Mouse (Mus musculus): ENCODE data around the gene Ankrd44. TPM values are rescaled to one million over a fixed set of nuclear protein-coding genes. Genes with fewer than 3 reads are reported as not detected.

Gene Ankrd44
- total and polyA plus RNA-seq, 3 experiments = 10.2 to 10.7 (median 10.2) TPM

- Histone ChIP-seq H3K4me3 (no peak overlapping the region), H3K27ac (no peak overlapping the region), H3K36me3 (ENCODE audit: control insufficient read depth, insufficient read depth, low read length) (no peaks in the 10 kb centered on the region), H3K4me1 (ENCODE audit: control insufficient read depth, insufficient read depth, low read length) (peaks cover 2% of the 10 kb centered on the region; the same call in 1 of the 2 replicates), H3K9ac (ENCODE audit: low read depth, low read length) (no peak overlapping the region), H3K79me2 (replicated peaks; ENCODE audit: control insufficient read depth, insufficient read depth, low read length) (no peaks in the 10 kb centered on the region), H3K27me3 (ENCODE audit: control insufficient read depth, insufficient read depth, low read length) (no peaks in the 10 kb centered on the region)
- intact Hi-C loops (cut with DNase I) = no loop called here
- DNase-seq = no peak
- WGBS = 97% methylated on average over 7 of the region's 7 CpGs
- TF ChIP-seq CTCF (IDR thresholded peaks at IDR 0.05) (no peak), EP300 (IDR thresholded peaks at IDR 0.05; ENCODE audit: insufficient read depth, low read depth, low read length) (no peak), POLR2A (IDR thresholded peaks at IDR 0.05; ENCODE audit: insufficient read depth, low read depth, low read length) (no peak)
Observed at GRCm38 (mm10) chr1:54856502-54856901, 69.7 kb downstream of the Ankrd44 start.

- WGBS = 76% methylated on average over 3 of the region's 3 CpGs
- TF ChIP-seq EP300 (IDR thresholded peaks at IDR 0.05; ENCODE audit: insufficient read depth, low read depth, low read length) = no peak
- TF ChIP-seq POLR2A (IDR thresholded peaks at IDR 0.05; ENCODE audit: insufficient read depth, low read depth, low read length) = no peak
- no peak for TF ChIP-seq CTCF (IDR thresholded peaks at IDR 0.05)
- intact Hi-C loops (cut with DNase I) = no loop called here
Observed at GRCm38 (mm10) chr1:54855970-54856369, 70.2 kb downstream of the Ankrd44 start.

GRCm38 (mm10) chr1:54854388-54854787 lies 71.8 kb downstream of the Ankrd44 start:
- WGBS = 88% methylated on average over 1 of the region's 1 CpGs
- peaks cover 2% of the 10 kb centered on the region; the same call in 1 of the 2 replicates for H3K4me1 ChIP-seq (ENCODE audit: control insufficient read depth, insufficient read depth, low read length)
- no peak overlapping the region for H3K9ac ChIP-seq (ENCODE audit: low read depth, low read length)
- intact Hi-C loops (cut with DNase I) = no loop called here
- DNase-seq = no peak
- no peaks in the 10 kb centered on the region for H3K36me3 ChIP-seq (ENCODE audit: control insufficient read depth, insufficient read depth, low read length)
- H3K27me3 ChIP-seq (ENCODE audit: control insufficient read depth, insufficient read depth, low read length) = no peaks in the 10 kb centered on the region
- no peak overlapping the region for H3K27ac ChIP-seq
- H3K79me2 ChIP-seq (replicated peaks; ENCODE audit: control insufficient read depth, insufficient read depth, low read length) = no peaks in the 10 kb centered on the region
- H3K4me3 ChIP-seq = no peak overlapping the region
- no peak for TF ChIP-seq CTCF (IDR thresholded peaks at IDR 0.05)
- no peak for TF ChIP-seq POLR2A (IDR thresholded peaks at IDR 0.05; ENCODE audit: insufficient read depth, low read depth, low read length)

More at GRCm38 (mm10) chr1:54855970-54856369, 70.2 kb downstream of the Ankrd44 start:
- DNase-seq = no peak
- Histone ChIP-seq H3K4me3 (no peak overlapping the region), H3K36me3 (ENCODE audit: control insufficient read depth, insufficient read depth, low read length) (no peaks in the 10 kb centered on the region), H3K27me3 (ENCODE audit: control insufficient read depth, insufficient read depth, low read length) (no peaks in the 10 kb centered on the region), H3K79me2 (replicated peaks; ENCODE audit: control insufficient read depth, insufficient read depth, low read length) (no peaks in the 10 kb centered on the region), H3K27ac (no peak overlapping the region), H3K4me1 (ENCODE audit: control insufficient read depth, insufficient read depth, low read length) (peaks cover 2% of the 10 kb centered on the region; the same call in 1 of the 2 replicates), H3K9ac (ENCODE audit: low read depth, low read length) (no peak overlapping the region)

GRCm38 (mm10) chr1:54853311-54854000 lies 72.7 kb downstream of the Ankrd44 start:
- TF ChIP-seq CTCF (IDR thresholded peaks at IDR 0.05) (no peak), POLR2A (IDR thresholded peaks at IDR 0.05; ENCODE audit: insufficient read depth, low read depth, low read length) (no peak), EP300 (IDR thresholded peaks at IDR 0.05; ENCODE audit: insufficient read depth, low read depth, low read length) (no peak)
- Histone ChIP-seq H3K9ac (ENCODE audit: low read depth, low read length) (no peak overlapping the region), H3K4me3 (no peak overlapping the region), H3K27me3 (ENCODE audit: control insufficient read depth, insufficient read depth, low read length) (no peaks in the 10 kb centered on the region), H3K27ac (no peak overlapping the region), H3K36me3 (ENCODE audit: control insufficient read depth, insufficient read depth, low read length) (no peaks in the 10 kb centered on the region), H3K79me2 (replicated peaks; ENCODE audit: control insufficient read depth, insufficient read depth, low read length) (no peaks in the 10 kb centered on the region), H3K4me1 (ENCODE audit: control insufficient read depth, insufficient read depth, low read length) (no peaks in the 10 kb centered on the region)
- WGBS = 90% methylated on average over 11 of the region's 11 CpGs
- intact Hi-C loops (cut with DNase I) = no loop called here
- DNase-seq = no peak

GRCm38 (mm10) chr1:54851610-54852009 lies 74.6 kb downstream of the Ankrd44 start:
- no peak overlapping the region for H3K9ac ChIP-seq (ENCODE audit: low read depth, low read length)
- WGBS = 65% methylated on average over 9 of the region's 9 CpGs
- H3K79me2 ChIP-seq (replicated peaks; ENCODE audit: control insufficient read depth, insufficient read depth, low read length) = 0 out of 2 replicates have a peak, but pooled peaks cover 2% of the 10 kb centered on the region
- TF ChIP-seq EP300 (IDR thresholded peaks at IDR 0.05; ENCODE audit: insufficient read depth, low read depth, low read length) = no peak
- no peak for TF ChIP-seq POLR2A (IDR thresholded peaks at IDR 0.05; ENCODE audit: insufficient read depth, low read depth, low read length)
- TF ChIP-seq CTCF (IDR thresholded peaks at IDR 0.05) = no peak
- no peaks in the 10 kb centered on the region; the same call in 1 of the 2 replicates for H3K4me1 ChIP-seq (ENCODE audit: control insufficient read depth, insufficient read depth, low read length)
- no peak for DNase-seq
- intact Hi-C loops (cut with DNase I) = no loop called here
- no peaks in the 10 kb centered on the region for H3K36me3 ChIP-seq (ENCODE audit: control insufficient read depth, insufficient read depth, low read length)
- H3K4me3 ChIP-seq = no peak overlapping the region
- H3K27me3 ChIP-seq (ENCODE audit: control insufficient read depth, insufficient read depth, low read length) = no peaks in the 10 kb centered on the region
- no peak overlapping the region for H3K27ac ChIP-seq

GRCm38 (mm10) chr1:54850077-54850476 lies 76.1 kb downstream of the Ankrd44 start:
- no peak for TF ChIP-seq POLR2A (IDR thresholded peaks at IDR 0.05; ENCODE audit: insufficient read depth, low read depth, low read length)
- no peak for TF ChIP-seq EP300 (IDR thresholded peaks at IDR 0.05; ENCODE audit: insufficient read depth, low read depth, low read length)
- TF ChIP-seq CTCF (IDR thresholded peaks at IDR 0.05) = no peak

More at GRCm38 (mm10) chr1:54850077-54850476, 76.1 kb downstream of the Ankrd44 start:
- H3K9ac ChIP-seq (ENCODE audit: low read depth, low read length) = no peak overlapping the region
- no peaks in the 10 kb centered on the region; the same call in 1 of the 2 replicates for H3K4me1 ChIP-seq (ENCODE audit: control insufficient read depth, insufficient read depth, low read length)
- no peaks in the 10 kb centered on the region for H3K27me3 ChIP-seq (ENCODE audit: control insufficient read depth, insufficient read depth, low read length)
- intact Hi-C loops (cut with DNase I) = no loop called here
- no peak for DNase-seq
- no peak overlapping the region for H3K27ac ChIP-seq
- H3K36me3 ChIP-seq (ENCODE audit: control insufficient read depth, insufficient read depth, low read length) = no peaks in the 10 kb centered on the region
- 0 out of 2 replicates have a peak, but pooled peaks cover 2% of the 10 kb centered on the region for H3K79me2 ChIP-seq (replicated peaks; ENCODE audit: control insufficient read depth, insufficient read depth, low read length)
- 92% methylated on average over 8 of the region's 8 CpGs for WGBS
- H3K4me3 ChIP-seq = no peak overlapping the region

All from heart, adult 2 months (tissue).